Mouse (Mus musculus) small intestine, adult 2 months (tissue): ENCODE measurements around the gene Cenps. TPM values are rescaled to one million over a fixed set of nuclear protein-coding genes. Genes with fewer than 3 reads are reported as not detected.

Experiments used
- H3K27ac ChIP-seq: fragments of 200-500 bp; 2 replicates; pipeline ENCODE4 v1.5.1; 2012; ENCODE audit warnings: low read depth, low read length, control low read depth, inconsistent platforms; ENCODE audit not compliant: insufficient read depth
- H3K27me3 ChIP-seq: fragments of 200-500 bp; 2 replicates; pipeline ENCODE4 v1.6.1; 2012; ENCODE audit warnings: mild to moderate bottlenecking, moderate library complexity, low read length, inconsistent platforms; ENCODE audit not compliant: control insufficient read depth, insufficient read depth
- H3K36me3 ChIP-seq: fragments of 200-500 bp; 2 replicates; pipeline ENCODE4 v1.6.1; 2012; ENCODE audit warnings: mild to moderate bottlenecking, low read length, control low read depth, inconsistent platforms; ENCODE audit not compliant: control insufficient read depth, insufficient read depth
- H3K4me1 ChIP-seq: fragments of 200-500 bp; 2 replicates; pipeline ENCODE4 v1.6.1; 2012; ENCODE audit warnings: low read length, inconsistent platforms, mixed read lengths; ENCODE audit not compliant: control insufficient read depth, insufficient read depth, insufficient read length
- H3K4me3 ChIP-seq: fragments of 200-500 bp; 2 replicates; pipeline ENCODE4 v1.5.1; 2012; ENCODE audit warnings: low read depth, mild to moderate bottlenecking, control low read depth, inconsistent platforms, low read length, moderate library complexity
- CTCF ChIP-seq: fragments of 200-500 bp; IDR thresholded peaks from 2 replicates; pipeline ENCODE4 v1.5.1; 2012; ENCODE audit warnings: low read depth, mild to moderate bottlenecking, control low read depth, inconsistent platforms, low read length, moderate library complexity, mixed read lengths; ENCODE audit not compliant: insufficient replicate concordance, insufficient read length; ENCODE audit errors: extremely low read depth
- POLR2A ChIP-seq: fragments of 200-500 bp; IDR thresholded peaks from 2 replicates; pipeline ENCODE4 v1.6.1; 2012; ENCODE audit warnings: low read depth, mild to moderate bottlenecking, control low read depth, inconsistent platforms, low read length, moderate library complexity
- WGBS: fragments of 180-500 bp; shearing (Covaris S2); methylation state at CpG from one replicate; pipeline ENCODE4 v1.1.7; 2018; 5-methylcytosine and 5-hydroxymethylcytosine counted together
- polyA plus RNA-seq: library from polyadenylated mRNA; depleted of rRNA; stranded (reverse); fragments of >200 nt; gene quantifications from 2 replicates; pipeline ENCODE4 v1.2.3, GENCODE M21; 2012

Cenps gene
- polyA plus RNA-seq, 1 experiment: 1.9 TPM

- TF ChIP-seq CTCF (no peak), POLR2A (no peak)
- Histone ChIP-seq H3K4me3 (no peak overlapping the region), H3K4me1 (no peaks in the 10 kb centered on the region), H3K36me3 (no peaks in the 10 kb centered on the region), H3K27me3 (no peaks in the 10 kb centered on the region), H3K27ac (no peak overlapping the region)
- WGBS: 56% methylated on average over 21 of the region's 21 CpGs
These were observed 5.5 kb downstream of the Cenps start for GRCm38 (mm10) chr4:149131789-149132565.

- Histone ChIP-seq H3K4me1 (no peaks in the 10 kb centered on the region), H3K4me3 (no peak overlapping the region), H3K27ac (no peak overlapping the region), H3K36me3 (no peaks in the 10 kb centered on the region), H3K27me3 (no peaks in the 10 kb centered on the region)
- 93% methylated on average over 23 of the region's 23 CpGs for WGBS
- no peak for TF ChIP-seq POLR2A
- TF ChIP-seq CTCF: no peak
These were observed 6.2 kb downstream of the Cenps start for GRCm38 (mm10) chr4:149131021-149131752.

GRCm38 (mm10) chr4:149128467-149128866, 9.0 kb downstream of the Cenps start:
- TF ChIP-seq CTCF (no peak), POLR2A (no peak)
- WGBS: 82% methylated on average over 18 of the region's 18 CpGs
- Histone ChIP-seq H3K27me3 (no peaks in the 10 kb centered on the region), H3K36me3 (no peaks in the 10 kb centered on the region), H3K4me3 (no peak overlapping the region), H3K4me1 (no peaks in the 10 kb centered on the region), H3K27ac (no peak overlapping the region)

GRCm38 (mm10) chr4:149126663-149127062, 10.8 kb downstream of the Cenps start, which contains the start of gene Cort:
TSS of gene Cort (minus strand) at chr4:149126763.
- Histone ChIP-seq H3K4me1 (peaks cover 2% of the 10 kb centered on the region), H3K27me3 (no peaks in the 10 kb centered on the region), H3K27ac (no peak within 1 kb of the TSS), H3K4me3 (no peak within 1 kb of the TSS), H3K36me3 (peaks cover 2% of the 10 kb centered on the region; the same call in 1 of the 2 replicates)
- WGBS: 93% methylated on average over 11 of the region's 11 CpGs
- TF ChIP-seq CTCF: no peak
- no peak for TF ChIP-seq POLR2A

- WGBS: 85% methylated on average over 6 of the region's 6 CpGs
- no peak overlapping the region for H3K4me3 ChIP-seq
- peaks cover 2% of the 10 kb centered on the region for H3K4me1 ChIP-seq
- TF ChIP-seq CTCF (no peak), POLR2A (no peak)
- no peak overlapping the region for H3K27ac ChIP-seq
- H3K27me3 ChIP-seq: no peaks in the 10 kb centered on the region
- H3K36me3 ChIP-seq: peaks cover 2% of the 10 kb centered on the region; the same call in 1 of the 2 replicates
These were observed 11.3 kb downstream of the Cenps start for GRCm38 (mm10) chr4:149126115-149126509.

GRCm38 (mm10) chr4:149125341-149126114, 11.9 kb downstream of the Cenps start:
- Histone ChIP-seq H3K27ac (no peak overlapping the region), H3K4me1 (peaks cover 2% of the 10 kb centered on the region), H3K4me3 (no peak overlapping the region), H3K36me3 (peaks cover 4% of the 10 kb centered on the region; the same call in 1 of the 2 replicates), H3K27me3 (no peaks in the 10 kb centered on the region)
- 79% methylated on average over 11 of the region's 11 CpGs for WGBS
- TF ChIP-seq POLR2A (no peak), CTCF (no peak)
